Mouse (Mus musculus): ENCODE data around the gene Rgs6. TPM values are rescaled to one million over a fixed set of nuclear protein-coding genes. Genes with fewer than 3 reads are reported as not detected.
A peak's percentile ranks its signal among the peaks of the same experiment; 100 is the strongest.

The Rgs6 gene
- total RNA-seq, 1 experiment from 2014 or later: not detected

GRCm38 (mm10) chr12:82747099-82747498, 159.0 kb downstream of the Rgs6 start:
- ATAC-seq (replicated peaks; ENCODE audit: low read depth, poor library complexity, severe bottlenecking): 0 out of 2 replicates have a peak, but pooled peaks have one; percentile 39

GRCm38 (mm10) chr12:82751846-82752245, 163.8 kb downstream of the Rgs6 start:
- ATAC-seq (replicated peaks; ENCODE audit: low read depth, poor library complexity, severe bottlenecking): no peak

- ATAC-seq (replicated peaks; ENCODE audit: low read depth, poor library complexity, severe bottlenecking): no peak
These were observed 166.4 kb downstream of the Rgs6 start for GRCm38 (mm10) chr12:82754501-82754900.

- no peak for ATAC-seq (replicated peaks; ENCODE audit: low read depth, poor library complexity, severe bottlenecking)
These were observed 168.7 kb downstream of the Rgs6 start for GRCm38 (mm10) chr12:82756756-82757155.

GRCm38 (mm10) chr12:82757367-82757766, 169.3 kb downstream of the Rgs6 start:
- no peak for ATAC-seq (replicated peaks; ENCODE audit: low read depth, poor library complexity, severe bottlenecking)

- no peak for ATAC-seq (replicated peaks; ENCODE audit: low read depth, poor library complexity, severe bottlenecking)
These were observed 174.0 kb downstream of the Rgs6 start for GRCm38 (mm10) chr12:82762046-82762445.

- ATAC-seq (replicated peaks; ENCODE audit: low read depth, poor library complexity, severe bottlenecking): no peak
These were observed 180.6 kb downstream of the Rgs6 start for GRCm38 (mm10) chr12:82768726-82769125.

- ATAC-seq (replicated peaks; ENCODE audit: low read depth, poor library complexity, severe bottlenecking): no peak
These were observed 184.1 kb downstream of the Rgs6 start for GRCm38 (mm10) chr12:82772215-82772614.

GRCm38 (mm10) chr12:82774576-82774975, 186.5 kb downstream of the Rgs6 start:
- no peak for ATAC-seq (replicated peaks; ENCODE audit: low read depth, poor library complexity, severe bottlenecking)

GRCm38 (mm10) chr12:82776686-82777085, 188.6 kb downstream of the Rgs6 start:
- no peak for ATAC-seq (replicated peaks; ENCODE audit: low read depth, poor library complexity, severe bottlenecking)

- no peak for ATAC-seq (replicated peaks; ENCODE audit: low read depth, poor library complexity, severe bottlenecking)
These were observed 192.8 kb downstream of the Rgs6 start for GRCm38 (mm10) chr12:82780936-82781335.

GRCm38 (mm10) chr12:82781414-82781813, 193.3 kb downstream of the Rgs6 start:
- no peak for ATAC-seq (replicated peaks; ENCODE audit: low read depth, poor library complexity, severe bottlenecking)

GRCm38 (mm10) chr12:82792122-82792521, 204.0 kb downstream of the Rgs6 start:
- ATAC-seq (replicated peaks; ENCODE audit: low read depth, poor library complexity, severe bottlenecking): no peak

- no peak for ATAC-seq (replicated peaks; ENCODE audit: low read depth, poor library complexity, severe bottlenecking)
These were observed 211.8 kb downstream of the Rgs6 start for GRCm38 (mm10) chr12:82799892-82800291.

GRCm38 (mm10) chr12:82801736-82802135, 213.6 kb downstream of the Rgs6 start:
- no peak for ATAC-seq (replicated peaks; ENCODE audit: low read depth, poor library complexity, severe bottlenecking)

- no peak for ATAC-seq (replicated peaks; ENCODE audit: low read depth, poor library complexity, severe bottlenecking)
These were observed 214.6 kb downstream of the Rgs6 start for GRCm38 (mm10) chr12:82802711-82803110.

GRCm38 (mm10) chr12:82805167-82805566, 217.1 kb downstream of the Rgs6 start:
- no peak for ATAC-seq (replicated peaks; ENCODE audit: low read depth, poor library complexity, severe bottlenecking)

- no peak for ATAC-seq (replicated peaks; ENCODE audit: low read depth, poor library complexity, severe bottlenecking)
These were observed 222.5 kb downstream of the Rgs6 start for GRCm38 (mm10) chr12:82810631-82811030.

- ATAC-seq (replicated peaks; ENCODE audit: low read depth, poor library complexity, severe bottlenecking): no peak
These were observed 227.9 kb downstream of the Rgs6 start for GRCm38 (mm10) chr12:82815982-82816381.

GRCm38 (mm10) chr12:82819328-82819727, 231.2 kb downstream of the Rgs6 start:
- no peak for ATAC-seq (replicated peaks; ENCODE audit: low read depth, poor library complexity, severe bottlenecking)

GRCm38 (mm10) chr12:82819991-82820390, 231.9 kb downstream of the Rgs6 start:
- ATAC-seq (replicated peaks; ENCODE audit: low read depth, poor library complexity, severe bottlenecking): no peak

GRCm38 (mm10) chr12:82822821-82823620, 234.9 kb downstream of the Rgs6 start:
- no peak for ATAC-seq (replicated peaks; ENCODE audit: low read depth, poor library complexity, severe bottlenecking)
